Mouse (Mus musculus) bone marrow macrophage, adult 2 months (primary cell): ENCODE data around the gene Gm20662. TPM values are rescaled to one million over a fixed set of nuclear protein-coding genes. Genes with fewer than 3 reads are reported as not detected.
A peak's percentile ranks its signal among the peaks of the same experiment; 100 is the strongest.
"Not testable (repeated sequence)": the region's sequence is repeated elsewhere in the genome, so short reads cannot be mapped to it uniquely, and the experiment has no call there.

Experiments used
- H3K27ac ChIP-seq: 2 replicates; pipeline ENCODE4 v1.5.1; 2012; ENCODE audit warnings: low read depth, low read length; ENCODE audit not compliant: insufficient read depth
- H3K4me1 ChIP-seq: 2 replicates; pipeline ENCODE4 v1.6.1; 2012; ENCODE audit warnings: low read length; ENCODE audit not compliant: control insufficient read depth, insufficient read depth
- H3K4me3 ChIP-seq: 2 replicates; pipeline ENCODE4 v1.5.1; 2012; ENCODE audit warnings: mild to moderate bottlenecking, low read length, moderate library complexity; ENCODE audit not compliant: insufficient read depth
- CTCF ChIP-seq: IDR thresholded peaks from 2 replicates; pipeline ENCODE4 v1.5.1; 2012; ENCODE audit warnings: low read depth, mild to moderate bottlenecking, low read length, moderate library complexity
- POLR2A ChIP-seq: IDR thresholded peaks from 2 replicates; pipeline ENCODE4 v1.6.1; 2012; ENCODE audit warnings: mild to moderate bottlenecking, low read depth, low read length, borderline replicate concordance
- polyA plus RNA-seq: library from polyadenylated mRNA; stranded (reverse); fragments of >200 nt; gene quantifications from 2 replicates; pipeline ENCODE4 v1.2.4, GENCODE M21; 2012; ENCODE audit not compliant: missing spikeins, insufficient read depth, insufficient read length

Gene Gm20662
- polyA plus RNA-seq, 1 experiment = not detected

DNA sequence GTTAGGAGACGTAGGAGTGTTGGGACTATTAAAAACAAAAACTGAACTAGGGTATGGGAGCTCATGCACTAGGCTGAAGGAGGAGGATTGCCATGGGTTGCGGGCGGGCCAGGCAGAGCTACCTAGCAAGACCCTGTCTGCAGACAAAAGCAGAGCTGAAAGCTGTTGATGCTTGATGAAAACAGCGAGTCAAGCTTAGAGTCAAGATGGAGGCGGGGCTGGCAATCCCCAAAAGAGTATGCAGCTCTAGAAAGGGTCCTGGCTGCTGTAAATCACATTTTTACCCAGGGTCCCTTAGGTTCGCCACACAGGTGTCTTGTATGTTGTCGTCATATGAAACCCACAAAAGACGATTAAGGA lies 7.4 kb downstream of the Gm20662 start:
- H3K4me1 ChIP-seq = peaks cover 23% of the 10 kb centered on the region
- H3K27ac ChIP-seq = no peak overlapping the region
- TF ChIP-seq CTCF = no peak
- TF ChIP-seq POLR2A = no peak
- peak overlapping the region; percentile 85 for H3K4me3 ChIP-seq

DNA sequence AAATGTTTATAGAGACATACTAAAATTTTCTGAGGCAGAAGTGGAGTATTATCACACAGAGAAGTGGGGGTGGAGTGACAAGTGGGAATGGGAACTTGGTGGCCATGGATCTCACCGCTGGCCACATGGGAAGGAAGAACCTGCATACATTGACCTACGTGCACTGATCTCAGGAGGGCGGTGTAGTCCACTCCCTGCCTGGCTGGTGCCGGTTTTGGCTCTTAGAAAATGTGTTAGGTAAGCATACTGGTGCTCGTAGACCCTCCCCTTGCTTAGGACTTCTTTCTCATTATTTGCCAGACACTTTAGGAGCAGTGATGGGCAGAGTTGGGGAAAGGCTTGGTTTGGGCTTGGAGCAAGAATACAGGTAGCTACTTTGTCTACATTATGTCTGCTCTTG lies 11.9 kb downstream of the Gm20662 start:
- H3K27ac ChIP-seq = no peak overlapping the region
- no peak overlapping the region for H3K4me3 ChIP-seq
- H3K4me1 ChIP-seq = peaks cover 34% of the 10 kb centered on the region
- no peak for TF ChIP-seq CTCF
- TF ChIP-seq POLR2A = no peak

DNA sequence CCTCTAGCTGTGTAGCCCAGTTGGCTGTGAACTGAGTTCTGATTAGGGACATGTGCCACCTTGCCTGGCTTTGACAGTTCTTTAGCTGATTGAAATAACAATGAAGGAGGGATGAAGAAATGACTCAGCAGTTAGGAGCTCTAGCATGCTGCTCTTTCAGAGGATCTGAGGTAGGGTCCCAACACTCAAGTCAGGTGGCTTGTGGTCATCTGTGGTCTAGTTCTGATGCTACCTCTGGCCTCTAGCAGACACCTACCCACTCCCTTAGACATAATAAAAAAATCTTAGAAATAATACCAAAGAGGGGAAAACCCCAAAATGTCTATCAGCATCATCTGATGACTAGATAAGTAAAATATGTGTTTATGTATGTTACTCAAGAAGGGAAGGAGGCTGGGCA lies 14.2 kb downstream of the Gm20662 start:
- Histone ChIP-seq H3K27ac (no peak overlapping the region), H3K4me1 (peaks cover 22% of the 10 kb centered on the region), H3K4me3 (no peak overlapping the region)
- TF ChIP-seq CTCF (no peak), POLR2A (no peak)

DNA sequence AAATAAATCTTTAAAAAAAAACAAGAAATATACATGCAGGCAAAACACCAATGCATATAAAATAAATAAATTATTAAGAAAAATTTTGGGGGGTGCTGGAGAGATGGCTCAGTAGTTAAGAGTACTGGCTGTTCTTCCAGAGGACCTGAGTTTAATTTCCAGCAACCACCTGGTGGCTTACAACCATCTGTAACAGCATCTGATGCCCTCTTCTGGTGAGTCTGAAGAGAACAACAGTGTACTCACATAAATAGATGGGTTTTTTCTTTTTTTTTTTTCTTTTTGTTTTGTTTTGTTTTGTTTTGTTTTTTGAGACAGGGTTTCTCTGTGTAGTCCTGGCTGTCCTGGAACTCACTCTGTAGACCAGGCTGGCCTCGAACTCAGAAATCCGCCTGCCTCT lies 17.4 kb downstream of the Gm20662 start:
- not testable (repeated sequence) for H3K27ac ChIP-seq, H3K4me3 ChIP-seq
- H3K4me1 ChIP-seq = peaks cover 11% of the 10 kb centered on the region

DNA sequence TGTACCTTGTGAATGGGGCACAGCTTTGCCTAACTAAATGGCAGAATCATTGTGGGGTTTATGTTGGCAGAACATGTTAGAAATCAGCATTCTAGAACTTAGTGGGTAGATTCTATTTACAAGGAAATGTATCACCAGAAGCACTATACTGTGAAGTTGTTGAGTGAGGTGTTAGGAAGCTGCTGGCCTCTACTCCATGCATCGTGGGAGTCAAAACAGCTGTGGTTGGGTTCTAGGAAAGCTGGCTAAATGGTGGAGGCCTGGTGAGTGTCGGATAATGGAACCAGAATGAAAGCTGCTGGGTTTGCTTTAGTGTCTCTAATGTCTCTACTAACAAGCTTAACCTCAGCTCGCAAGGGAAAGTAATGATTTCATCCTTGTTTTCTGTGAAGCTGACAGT lies 21.0 kb downstream of the Gm20662 start:
- Histone ChIP-seq H3K27ac (no peak overlapping the region), H3K4me3 (no peak overlapping the region), H3K4me1 (0 out of 2 replicates have a peak, but pooled peaks cover 5% of the 10 kb centered on the region)
- TF ChIP-seq CTCF (no peak), POLR2A (no peak)

DNA sequence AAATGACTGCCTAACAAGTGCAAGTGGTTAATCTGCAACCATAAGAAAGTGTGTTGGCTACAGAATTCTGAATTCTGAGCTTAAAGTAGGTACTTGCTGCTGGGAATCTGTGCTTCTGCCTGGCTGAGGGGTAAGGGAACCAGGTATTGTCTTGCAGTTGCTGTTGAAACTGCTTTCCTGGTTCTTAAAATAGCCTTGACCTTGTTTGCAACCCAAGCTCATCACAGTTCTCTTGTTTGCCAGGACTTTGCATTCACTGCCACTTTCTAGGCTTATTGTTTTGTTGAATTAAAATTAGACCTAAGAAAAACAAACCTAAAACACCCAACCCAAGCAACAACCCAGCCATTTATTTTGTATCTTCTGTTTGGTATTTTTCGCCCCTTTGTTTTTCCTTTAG lies 24.6 kb downstream of the Gm20662 start:
- H3K4me1 ChIP-seq = 0 out of 2 replicates have a peak, but pooled peaks cover 5% of the 10 kb centered on the region
- no peak for TF ChIP-seq POLR2A
- no peak overlapping the region for H3K4me3 ChIP-seq
- H3K27ac ChIP-seq = no peak overlapping the region

DNA sequence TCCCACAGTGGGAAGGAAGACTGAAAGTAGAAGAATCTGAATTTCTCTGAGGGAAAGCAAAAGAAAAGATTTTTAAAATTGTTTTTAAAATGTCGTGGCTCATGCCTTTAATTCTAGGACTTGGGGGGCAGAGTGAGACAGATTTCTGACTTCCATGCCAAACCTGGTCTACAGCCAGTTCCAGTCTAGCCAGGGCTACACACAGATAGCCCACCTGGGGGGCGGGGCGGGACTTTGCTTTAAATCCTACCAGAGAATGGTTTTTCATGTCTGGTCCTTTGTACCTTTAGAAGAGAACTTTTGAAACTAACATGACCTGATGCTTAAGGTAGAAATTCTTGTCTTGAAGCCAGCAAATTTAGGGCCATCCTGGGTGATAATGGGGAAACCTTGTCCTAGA lies 27.1 kb downstream of the Gm20662 start:
- Histone ChIP-seq H3K4me1 (0 out of 2 replicates have a peak, but pooled peaks cover 5% of the 10 kb centered on the region), H3K27ac (no peak overlapping the region), H3K4me3 (no peak overlapping the region)
- TF ChIP-seq POLR2A (no peak), CTCF (no peak)

DNA sequence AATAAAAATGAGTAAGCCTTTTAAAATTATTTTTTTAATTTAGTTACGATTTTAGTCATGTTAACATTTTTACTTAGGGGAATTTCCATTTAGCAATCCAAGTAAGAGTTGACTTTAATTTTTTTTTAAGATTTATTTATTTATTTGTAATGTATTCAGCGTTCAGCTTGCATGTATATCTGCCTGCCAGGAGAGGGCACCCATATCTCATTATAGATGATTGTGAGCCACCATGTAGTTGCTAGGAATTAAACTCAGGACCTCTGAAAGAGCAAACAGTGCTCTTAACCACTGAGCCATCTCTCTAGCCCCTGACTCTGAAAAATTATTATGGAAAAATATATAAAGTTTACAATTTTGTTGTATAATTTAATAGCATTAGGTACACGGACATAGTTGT lies 30.4 kb downstream of the Gm20662 start:
- no peak for TF ChIP-seq CTCF
- no peak for TF ChIP-seq POLR2A
- H3K4me1 ChIP-seq = no peaks in the 10 kb centered on the region
- H3K4me3 ChIP-seq = no peak overlapping the region
- H3K27ac ChIP-seq = no peak overlapping the region

DNA sequence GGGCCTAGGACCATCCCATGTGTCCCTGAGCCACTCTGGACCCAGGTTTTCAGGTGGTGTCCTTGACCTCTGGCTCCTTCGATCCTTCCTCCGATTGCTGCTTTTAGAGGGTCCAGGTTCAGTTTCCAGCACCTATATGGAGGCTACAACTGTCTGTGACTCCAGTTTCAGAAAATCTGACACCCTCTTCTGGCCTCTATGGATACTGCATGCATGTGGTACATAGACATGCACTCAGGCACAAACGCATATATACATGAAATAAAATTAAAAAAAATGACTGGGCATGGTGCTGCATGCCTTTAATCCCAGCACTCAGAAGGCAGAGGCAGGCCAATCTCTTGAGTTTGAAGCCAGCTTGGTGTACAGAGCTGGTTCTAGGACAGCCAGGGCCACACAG lies 31.7 kb downstream of the Gm20662 start:
- Histone ChIP-seq H3K4me1 (no peaks in the 10 kb centered on the region), H3K27ac (no peak overlapping the region), H3K4me3 (no peak overlapping the region)
- TF ChIP-seq POLR2A (no peak), CTCF (no peak)

DNA sequence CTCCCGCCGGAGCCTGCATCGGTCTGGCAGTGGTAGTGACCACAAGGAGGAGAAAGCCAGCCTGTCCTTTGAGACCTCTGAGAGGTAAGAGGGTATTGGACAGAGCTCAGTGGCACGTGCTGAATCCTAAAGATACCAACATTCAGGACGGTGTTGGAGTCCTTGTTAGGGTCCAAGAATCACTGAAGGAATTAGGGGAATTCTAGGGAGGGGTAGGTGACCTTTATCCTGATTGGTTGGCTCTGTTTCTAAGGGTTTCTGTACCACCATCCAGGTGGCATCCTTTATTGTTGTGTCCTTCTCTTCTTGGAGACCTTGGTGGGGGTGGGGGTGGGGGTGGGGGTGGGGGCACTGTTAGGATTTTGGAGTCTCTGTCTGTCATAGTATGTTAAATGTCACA lies 36.0 kb downstream of the Gm20662 start:
- TF ChIP-seq POLR2A = no peak
- TF ChIP-seq CTCF = no peak
- H3K27ac ChIP-seq = no peak overlapping the region
- no peak overlapping the region for H3K4me3 ChIP-seq
- no peaks in the 10 kb centered on the region for H3K4me1 ChIP-seq

DNA sequence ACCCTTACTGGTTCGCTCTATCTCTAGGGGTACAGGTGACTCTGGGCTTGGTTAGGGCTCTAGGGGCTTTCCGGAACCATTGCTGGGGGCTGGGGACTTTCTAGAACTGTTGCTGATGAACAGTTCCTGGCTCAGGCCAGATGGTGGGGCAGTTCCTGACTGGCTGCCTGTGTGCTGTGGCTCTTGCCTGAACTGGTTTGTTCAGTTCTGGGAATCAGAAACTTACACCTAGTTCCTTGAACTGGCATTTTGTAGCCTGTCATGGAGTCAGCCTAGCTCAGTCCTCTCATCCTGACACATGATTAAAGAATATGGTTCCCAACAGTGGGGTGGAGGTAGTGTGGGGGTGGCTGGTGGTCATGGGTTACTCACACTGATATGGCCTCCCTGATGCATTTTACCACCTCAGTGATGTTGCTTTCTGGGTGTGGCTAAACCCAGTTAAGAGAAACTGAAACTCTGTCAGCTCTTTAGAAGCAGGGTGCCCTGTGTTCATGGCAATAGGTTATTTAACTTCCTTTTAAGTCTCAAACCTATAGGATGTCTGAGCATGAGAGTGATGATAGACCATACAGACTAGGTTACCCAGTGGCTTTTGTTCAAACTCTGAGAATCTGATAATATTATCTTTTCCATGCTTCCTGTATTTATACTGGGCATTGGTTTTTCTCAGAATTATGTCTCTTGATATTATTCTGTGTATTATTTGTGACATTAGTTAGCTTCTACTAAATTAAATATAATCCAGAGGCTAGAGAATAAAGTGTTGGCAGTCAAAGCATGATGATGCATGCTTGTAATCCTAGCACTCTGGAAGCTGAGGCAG lies 39.4 kb downstream of the Gm20662 start:
- Histone ChIP-seq H3K4me3 (no peak overlapping the region), H3K4me1 (no peaks in the 10 kb centered on the region), H3K27ac (no peak overlapping the region)
- no peak for TF ChIP-seq CTCF
- no peak for TF ChIP-seq POLR2A
